Mouse (Mus musculus) right cerebral cortex, postnatal 25 days (tissue): Measurements from ENCODE around the gene Helz.
"Not testable (repeated sequence)": the region's sequence is repeated elsewhere in the genome, so short reads cannot be mapped to it uniquely, and the experiment has no call there.

Experiments
- DNase-seq: peaks from one replicate; pipeline ENCODE4 v3.0.0; 2022

The Helz gene

GRCm38 (mm10) chr11:107547351-107548203 is at the start of gene Helz:
Gene Helz (plus strand): TSS chr11:107547930.
- DNase-seq, result peak; percentile 60

GRCm38 (mm10) chr11:107502801-107503200 is 44.9 kb upstream of the Helz start:
- no peak for DNase-seq

DNA sequence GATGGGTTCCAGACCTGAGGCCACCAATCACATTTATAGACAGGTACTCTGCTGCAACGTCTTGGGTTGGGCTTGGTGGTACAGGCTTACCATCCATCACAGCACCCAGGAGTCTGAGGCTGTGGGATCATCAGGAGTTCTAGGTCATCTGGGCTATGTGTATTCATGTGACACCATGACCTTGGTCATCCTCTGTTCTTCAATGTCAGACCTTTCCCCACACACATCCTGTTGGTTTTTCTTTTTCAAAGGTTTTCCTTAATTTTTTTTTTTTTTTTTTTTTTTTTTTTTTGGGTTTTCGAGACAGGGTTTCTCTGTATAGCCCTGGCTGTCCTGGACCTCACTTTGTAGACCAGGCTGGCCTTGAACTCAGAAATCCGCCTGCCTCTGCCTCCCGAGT is 43.4 kb upstream of the Helz start:
- DNase-seq, result not testable (repeated sequence)

DNA sequence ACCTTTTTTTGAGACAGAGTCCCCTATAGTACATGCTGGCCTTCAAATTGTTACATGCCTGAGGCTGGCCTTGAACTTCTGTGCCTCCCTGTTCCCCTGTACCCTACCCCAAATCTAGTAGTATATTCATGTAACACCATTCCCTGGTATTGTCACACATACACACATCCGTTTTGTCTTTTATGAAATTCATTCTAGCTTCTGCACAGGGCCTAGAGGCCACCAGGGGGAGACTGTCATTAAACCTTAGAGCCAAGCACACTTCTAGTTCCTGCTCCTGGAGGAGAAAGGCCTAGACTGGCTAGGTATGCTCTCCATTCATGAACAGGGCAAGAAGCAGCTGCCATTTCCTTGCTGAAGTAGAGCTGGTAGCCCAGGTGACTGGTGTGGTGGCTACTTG is 41.5 kb upstream of the Helz start:
- no peak for DNase-seq

DNA sequence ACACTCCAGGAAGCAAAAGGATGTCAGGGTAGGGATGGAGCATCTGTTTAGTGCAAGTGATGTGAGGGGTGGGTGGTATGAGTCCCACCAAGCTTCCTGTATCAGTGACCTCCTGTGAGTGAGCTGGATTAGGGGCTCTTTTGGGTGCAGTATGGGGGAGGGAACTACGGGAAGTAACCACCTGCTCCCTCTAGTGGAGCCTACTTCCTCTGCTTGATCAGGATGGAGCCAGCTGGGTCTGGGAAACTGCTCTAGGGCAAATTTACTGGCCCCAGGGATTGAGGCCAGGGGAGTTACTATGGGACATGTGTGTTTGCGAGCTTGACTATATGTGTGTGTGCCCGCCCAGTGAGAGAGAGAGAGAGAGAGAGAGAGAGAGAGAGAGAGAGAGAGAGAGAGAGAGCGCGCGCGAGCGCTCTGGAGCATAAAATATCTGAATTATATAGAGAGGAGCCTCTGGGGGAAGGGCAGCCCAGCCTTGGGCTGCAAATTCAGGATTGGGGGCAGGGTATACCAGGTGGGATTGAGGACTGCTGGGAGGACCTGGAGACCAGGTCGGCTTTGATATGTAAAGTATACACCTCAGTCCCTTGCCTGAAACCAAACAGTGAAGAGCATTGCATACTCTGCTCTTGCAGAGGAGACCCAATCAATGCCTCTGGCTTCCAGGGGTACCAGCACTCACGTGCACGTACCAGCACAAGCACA is 37.9 kb upstream of the Helz start:
- DNase-seq, result no peak

DNA sequence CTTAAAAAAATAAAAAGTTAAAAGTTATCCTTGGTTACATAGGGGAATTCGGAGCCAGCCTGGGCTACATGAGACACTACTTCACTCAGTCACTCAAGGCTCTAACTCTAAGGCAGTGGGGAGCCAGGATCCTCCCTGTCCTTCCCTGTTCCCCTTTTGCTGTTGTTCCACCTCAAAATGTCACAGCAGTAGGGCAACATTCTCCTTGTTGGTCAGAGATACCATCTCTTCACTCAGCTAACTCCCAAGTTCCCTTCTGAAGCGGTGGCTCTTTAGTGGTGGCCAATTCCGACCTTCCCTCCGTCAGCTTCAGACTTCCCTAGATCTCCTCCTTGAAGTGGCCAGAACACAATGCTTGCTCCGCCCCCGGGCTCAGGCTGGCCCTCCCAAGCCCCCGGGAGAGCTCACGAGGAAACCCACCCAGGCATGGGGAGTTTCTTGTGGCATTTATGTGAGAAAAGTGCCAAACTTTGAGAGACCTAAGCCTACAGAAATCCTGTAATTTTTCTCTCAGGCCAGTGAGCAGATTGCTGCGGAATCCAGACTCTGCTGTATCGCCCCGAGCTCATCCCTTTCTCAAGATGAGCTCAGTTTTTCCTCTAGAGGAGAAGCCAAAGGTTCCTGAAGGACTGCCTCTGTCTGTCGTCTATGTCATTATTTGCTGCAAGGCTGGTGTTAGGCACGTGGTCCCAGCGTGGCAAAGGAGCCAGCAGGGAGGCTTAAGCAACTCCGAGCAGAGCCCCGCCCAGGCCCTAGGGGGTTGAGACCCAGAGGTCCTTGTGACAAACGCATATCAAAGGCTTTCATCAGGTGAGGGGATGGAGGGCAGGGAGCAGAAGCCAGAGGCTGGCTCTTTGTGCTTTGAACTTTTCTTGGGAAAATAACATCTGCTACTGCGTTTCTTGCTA is 37.1 kb upstream of the Helz start:
- no peak for DNase-seq

GRCm38 (mm10) chr11:107511954-107512353 is 35.8 kb upstream of the Helz start:
- peak; percentile 37 for DNase-seq

DNA sequence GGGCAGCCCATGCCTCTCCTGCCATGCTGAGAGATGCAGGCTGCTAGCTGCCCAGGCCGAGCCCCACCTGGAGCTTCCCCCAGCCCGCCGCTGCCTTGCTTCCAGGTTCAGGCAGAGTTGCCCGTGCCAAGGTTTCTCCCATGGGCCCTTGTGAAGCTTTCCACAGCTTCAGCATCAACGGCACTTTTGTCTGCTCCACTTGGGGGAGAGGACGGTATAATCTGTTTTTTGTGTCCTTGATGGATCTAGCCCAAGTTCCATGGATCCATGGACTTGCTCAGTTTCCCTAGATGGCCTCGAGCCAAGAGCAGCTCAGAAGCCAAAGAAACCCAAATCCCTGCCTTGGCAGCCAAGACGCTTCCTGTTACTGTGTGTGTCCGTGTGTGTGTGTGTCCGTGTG is 34.7 kb upstream of the Helz start:
- DNase-seq, result no peak

- DNase-seq, result no peak
Measured at GRCm38 (mm10) chr11:107516387-107516786, 31.3 kb upstream of the Helz start.

DNA sequence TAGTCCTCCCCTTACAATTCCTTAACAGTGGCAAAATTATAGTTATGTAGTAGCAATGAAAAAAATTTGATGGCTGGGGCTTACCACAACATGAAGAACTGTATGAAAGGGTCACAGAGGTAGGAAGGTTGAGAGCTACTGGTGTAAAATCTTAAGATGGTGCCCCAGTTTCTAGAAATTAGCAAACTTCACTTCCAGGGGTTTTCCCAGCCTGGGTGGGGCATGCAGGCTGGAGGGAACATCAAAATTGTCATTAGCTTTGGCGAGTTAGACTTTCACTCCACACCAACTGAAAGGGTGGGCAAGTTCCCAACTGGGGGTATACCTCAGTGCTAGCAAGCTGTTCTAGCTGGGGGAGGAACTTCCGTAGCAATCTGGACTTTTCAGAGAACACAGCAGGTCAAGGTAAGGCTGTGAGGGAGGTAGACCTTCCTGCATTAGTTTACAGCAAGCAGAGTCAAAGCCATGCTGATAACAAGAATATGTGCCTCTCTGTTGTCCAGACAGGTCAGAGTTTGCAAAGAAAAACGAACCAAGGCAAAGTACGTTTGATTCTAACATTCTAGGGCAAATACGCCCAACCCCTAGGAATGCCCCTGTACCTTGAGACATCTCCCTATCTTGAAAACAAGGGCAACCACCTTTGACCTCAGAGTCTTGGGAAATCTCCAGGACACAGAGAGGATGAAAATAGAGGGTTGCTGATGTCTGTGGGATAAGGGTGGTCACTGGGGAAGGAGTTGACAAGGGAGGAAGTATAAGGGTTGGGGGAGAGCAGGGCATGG is 28.9 kb upstream of the Helz start:
- no peak for DNase-seq

GRCm38 (mm10) chr11:107521153-107521552 is 26.6 kb upstream of the Helz start:
- DNase-seq, result no peak

- no peak for DNase-seq
Measured at GRCm38 (mm10) chr11:107524966-107525365, 22.8 kb upstream of the Helz start.

GRCm38 (mm10) chr11:107527632-107528031 is 20.1 kb upstream of the Helz start:
- DNase-seq, result no peak

GRCm38 (mm10) chr11:107529320-107529719 is 18.4 kb upstream of the Helz start:
- DNase-seq, result no peak

DNA sequence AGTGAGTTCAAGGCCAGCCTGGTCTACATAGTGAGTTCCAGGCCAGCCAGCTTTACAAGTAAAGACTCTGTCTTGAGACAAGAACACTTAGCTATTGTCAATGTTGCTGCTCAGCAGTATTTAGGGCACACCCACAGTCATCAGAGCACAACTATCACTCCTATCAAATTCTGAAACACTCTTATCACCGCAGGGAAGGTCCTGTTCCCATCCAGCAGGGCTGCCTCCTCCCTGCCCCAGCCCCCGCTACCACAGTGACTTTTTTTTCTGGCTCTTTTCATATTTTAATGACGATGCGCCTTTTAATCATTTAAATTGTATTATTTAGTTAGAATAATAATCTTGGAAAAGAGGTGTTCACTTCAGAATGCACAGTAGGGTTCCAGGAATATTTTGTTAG is 16.3 kb upstream of the Helz start:
- no peak for DNase-seq

DNA sequence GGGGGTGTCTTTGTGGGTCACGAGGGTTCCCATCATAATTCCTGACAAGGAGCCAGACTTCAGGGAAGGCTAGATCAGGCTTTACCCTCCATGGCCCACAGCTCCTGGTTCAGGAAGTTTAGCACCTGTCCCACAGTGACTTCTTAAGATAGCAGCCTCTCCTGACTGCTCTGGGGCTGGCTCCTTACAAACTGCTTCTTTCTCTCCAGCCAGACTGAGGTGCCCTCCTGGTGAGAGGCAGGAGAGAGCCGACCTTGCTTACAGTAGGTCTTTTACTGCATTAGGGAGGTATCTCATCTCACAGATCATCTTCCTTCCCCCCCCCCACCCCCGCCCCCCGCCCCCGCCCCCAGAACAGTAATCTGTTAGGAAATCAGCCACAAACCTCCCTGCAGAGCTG is 15.5 kb upstream of the Helz start:
- no peak for DNase-seq

DNA sequence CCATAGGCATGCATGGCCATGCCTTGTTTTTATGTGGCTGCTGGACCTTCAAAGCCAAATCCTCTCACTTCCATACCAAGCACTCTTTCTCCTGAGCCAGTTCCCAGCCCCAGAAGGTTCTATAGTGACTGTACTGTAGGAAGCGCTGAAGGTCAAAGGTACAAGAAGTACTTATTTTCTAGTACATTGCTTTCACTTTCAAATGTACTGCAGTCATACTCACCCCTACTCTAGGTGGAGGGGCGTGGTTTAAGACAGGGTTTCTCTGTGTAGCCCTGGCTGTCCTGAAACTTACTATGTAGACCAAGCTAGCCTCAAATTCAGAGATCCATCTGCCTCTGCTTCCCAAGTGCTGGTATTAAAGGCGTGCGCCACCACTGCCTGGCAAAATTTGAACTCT is 8.7 kb upstream of the Helz start:
- DNase-seq, result no peak

DNA sequence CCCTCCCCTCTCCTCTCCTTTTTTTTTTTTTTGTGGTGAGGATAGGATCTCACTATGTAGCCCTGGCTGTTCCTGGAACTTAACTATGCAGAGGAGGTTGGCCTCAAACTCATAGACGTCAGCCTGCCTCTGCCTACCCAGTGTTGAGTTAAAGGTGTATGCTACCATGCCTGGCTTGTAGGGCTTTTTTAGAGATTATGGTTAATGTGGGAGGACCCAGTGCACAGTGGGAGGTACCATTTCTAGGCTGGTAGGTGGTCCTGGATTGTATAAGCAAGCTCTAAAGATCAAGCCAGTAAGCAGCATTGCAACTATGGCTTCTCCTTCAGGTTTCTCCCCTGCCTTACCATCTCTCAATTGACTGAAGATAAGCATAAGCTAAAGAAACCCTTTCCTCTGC is 7.4 kb upstream of the Helz start:
- DNase-seq, result no peak

DNA sequence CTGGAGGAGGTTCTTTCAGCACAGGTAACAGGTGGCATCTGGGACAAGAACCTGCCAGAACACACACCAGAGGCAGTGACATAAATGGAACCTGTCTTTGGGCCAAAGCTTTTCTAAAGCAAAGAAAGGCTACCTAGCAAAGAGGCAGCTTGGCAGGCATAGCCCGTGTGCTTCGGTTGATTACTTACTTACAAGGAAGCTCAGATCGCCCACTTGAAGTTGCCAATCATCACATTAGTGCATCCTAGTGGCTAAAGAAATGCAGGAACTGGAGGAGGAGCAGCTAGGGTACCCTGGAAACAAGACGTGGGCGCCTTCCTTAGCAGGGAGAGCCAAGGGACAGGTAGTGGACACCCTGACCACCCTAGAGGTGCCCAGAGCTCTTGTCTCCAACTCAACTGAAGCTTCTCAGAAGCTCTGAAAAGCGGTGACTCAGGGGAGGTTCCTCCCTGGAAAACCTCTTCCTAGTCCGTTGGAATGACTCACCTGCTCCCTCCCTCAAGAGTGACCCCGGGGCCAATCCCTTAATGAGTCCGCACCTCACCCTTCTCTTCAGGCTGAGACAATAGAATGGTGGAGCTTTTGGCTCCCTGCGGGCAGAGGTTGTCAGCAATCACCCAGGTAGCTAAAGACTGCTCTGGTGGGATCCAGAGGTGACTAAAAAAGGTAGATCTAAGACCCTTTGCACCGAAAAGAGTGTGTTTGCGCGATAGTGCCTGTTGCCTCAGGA is 1.8 kb upstream of the Helz start:
- no peak for DNase-seq

GRCm38 (mm10) chr11:107546667-107547301 is 946 bp upstream of the Helz start:
- DNase-seq, result no peak
